Mouse (Mus musculus) intestine, embryonic 14.5 days (tissue): ENCODE results near the gene Sdad1. TPM values are rescaled to one million over a fixed set of nuclear protein-coding genes. Genes with fewer than 3 reads are reported as not detected.
A peak's percentile ranks its signal among the peaks of the same experiment; 100 is the strongest.

Experiments used
- ATAC-seq: fragments of 200-750 bp; cut with Nextera tagmentation; replicated peaks from 2 replicates; pipeline ENCODE4 v1.8.0; 2017; ENCODE audit warnings: low read depth, moderate number of reproducible peaks, moderate TSS enrichment, moderate library complexity; ENCODE audit not compliant: low FRiP score, low TSS enrichment
- DNase-seq: peaks from one replicate; pipeline ENCODE4 v3.0.0-alpha.2; 2018; ENCODE audit warnings: low spot score
- H3K27ac ChIP-seq: fragments of 300-500 bp; sonication (generic); 2 replicates; pipeline ENCODE4 v1.5.1; 2014; ENCODE audit warnings: low read depth, mild to moderate bottlenecking, control low read depth
- H3K27me3 ChIP-seq: fragments of 300-500 bp; sonication (generic); replicated peaks from 2 replicates; pipeline ENCODE4 v1.6.1; 2014; ENCODE audit warnings: low read length, control low read depth; ENCODE audit not compliant: control insufficient read depth, insufficient read depth
- H3K36me3 ChIP-seq: fragments of 300-500 bp; sonication (generic); 2 replicates; pipeline ENCODE4 v1.6.1; 2014; ENCODE audit warnings: low read length, control low read depth; ENCODE audit not compliant: control insufficient read depth, insufficient read depth
- H3K4me1 ChIP-seq: fragments of 300-500 bp; sonication (generic); replicated peaks from 2 replicates; pipeline ENCODE4 v1.6.1; 2014; ENCODE audit warnings: low read length, control low read depth, mixed read lengths; ENCODE audit not compliant: control insufficient read depth, insufficient read depth
- H3K4me2 ChIP-seq: fragments of 300-500 bp; sonication (generic); 2 replicates; pipeline ENCODE4 v1.6.1; 2014; ENCODE audit warnings: low read length
- H3K4me3 ChIP-seq: fragments of 300-500 bp; sonication (generic); 2 replicates; pipeline ENCODE4 v1.5.1; 2014; ENCODE audit warnings: low read depth, low read length, control low read depth, mixed read lengths
- H3K9ac ChIP-seq: fragments of 300-500 bp; sonication (generic); 2 replicates; pipeline ENCODE4 v1.6.1; 2014; ENCODE audit warnings: mild to moderate bottlenecking, low read length
- H3K9me3 ChIP-seq: fragments of 300-500 bp; sonication (generic); 2 replicates; pipeline ENCODE4 v1.6.1; 2016; ENCODE audit warnings: low read length, control low read depth; ENCODE audit not compliant: control insufficient read depth
- WGBS: fragments of 180-500 bp; shearing (Covaris S2); extraction: QIAGEN DNeasy Blood & Tissue Kit; methylation state at CpG from one replicate; pipeline ENCODE4 v1.1.7; 2014; 5-methylcytosine and 5-hydroxymethylcytosine counted together
- polyA plus RNA-seq: library from polyadenylated mRNA; unstranded; fragments of >200 nt; fragmentation: Nextera tagmentation; extraction: Ambion mirVana; gene quantifications from 2 replicates; pipeline ENCODE4 v1.2.1, GENCODE M21; 2014

Sdad1 gene
- polyA plus RNA-seq, 1 experiment from 2014 or later, result 47.4 TPM

DNA sequence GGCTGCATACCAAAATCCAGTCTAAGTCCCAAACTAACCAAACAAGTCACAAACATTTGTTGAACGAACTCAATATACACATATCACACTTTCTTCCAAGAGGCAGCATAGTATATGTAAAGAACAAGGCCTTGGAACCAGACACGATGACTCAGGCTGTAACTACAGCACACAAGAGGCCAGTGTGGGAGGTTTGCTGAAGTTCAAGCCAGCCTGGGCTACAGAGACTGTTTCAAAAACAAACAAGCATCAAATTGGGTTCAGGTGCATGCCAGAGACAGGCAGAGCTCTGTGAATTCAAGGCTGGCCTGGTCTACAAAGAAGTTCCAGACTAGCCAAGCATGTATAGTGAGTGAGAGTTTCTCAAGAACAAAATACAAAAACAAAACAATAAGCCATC, 15.8 kb downstream of the Sdad1 start:
- Histone ChIP-seq H3K4me2 (no peak overlapping the region), H3K9me3 (no peaks in the 10 kb centered on the region), H3K27me3 (no peaks in the 10 kb centered on the region), H3K4me3 (no peak overlapping the region), H3K27ac (no peak overlapping the region), H3K4me1 (no peaks in the 10 kb centered on the region), H3K36me3 (peaks cover 87% of the 10 kb centered on the region), H3K9ac (no peak overlapping the region)
- no peak for DNase-seq
- WGBS, result 95% methylated on average over 2 of the region's 2 CpGs
- no peak for ATAC-seq

DNA sequence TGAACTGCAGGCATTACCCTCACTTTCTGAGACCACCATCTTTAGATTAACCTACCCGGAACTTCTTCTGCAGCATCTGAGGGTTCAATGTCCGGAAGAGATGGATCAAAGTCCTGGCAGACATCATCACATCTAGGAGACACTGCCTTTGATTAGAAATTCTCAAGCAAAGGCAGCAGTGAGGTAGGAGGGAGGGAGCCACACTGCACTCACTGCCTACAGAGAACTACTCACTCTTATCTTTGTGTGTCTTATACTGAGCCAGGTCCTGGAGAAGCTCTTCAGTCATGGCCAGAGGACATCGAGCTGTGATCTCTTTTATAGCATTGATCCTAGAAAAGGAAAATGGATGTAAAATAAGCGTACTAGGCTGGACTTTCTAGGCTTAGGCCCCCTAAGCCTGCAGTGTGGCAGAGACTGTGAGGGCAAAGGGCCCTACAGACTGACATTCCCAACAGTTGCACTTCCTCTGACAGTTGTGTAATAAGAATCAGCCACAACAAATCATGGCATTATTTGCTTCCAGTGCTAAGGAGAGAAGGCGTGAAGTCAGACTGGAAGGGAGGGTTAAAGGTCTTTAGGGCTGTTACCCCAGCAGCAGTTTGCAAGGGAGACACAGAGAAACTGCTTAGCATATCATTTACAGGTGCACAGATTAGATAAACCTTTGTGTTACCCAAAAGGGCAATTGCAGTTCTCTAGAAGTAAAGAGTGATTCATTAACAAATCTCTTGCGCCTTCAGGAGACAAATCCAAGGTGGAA, 18.4 kb downstream of the Sdad1 start:
- ATAC-seq (peak; percentile 80), DNase-seq (no peak)
- WGBS, result 79% methylated on average over 6 of the region's 6 CpGs
- no peak overlapping the region for H3K4me2 ChIP-seq
- no peak overlapping the region for H3K27ac ChIP-seq
- H3K27me3 ChIP-seq, result no peaks in the 10 kb centered on the region
- H3K9me3 ChIP-seq, result no peaks in the 10 kb centered on the region
- H3K4me1 ChIP-seq, result no peaks in the 10 kb centered on the region
- H3K9ac ChIP-seq, result no peak overlapping the region
- peaks cover 95% of the 10 kb centered on the region for H3K36me3 ChIP-seq
- no peak overlapping the region for H3K4me3 ChIP-seq

DNA sequence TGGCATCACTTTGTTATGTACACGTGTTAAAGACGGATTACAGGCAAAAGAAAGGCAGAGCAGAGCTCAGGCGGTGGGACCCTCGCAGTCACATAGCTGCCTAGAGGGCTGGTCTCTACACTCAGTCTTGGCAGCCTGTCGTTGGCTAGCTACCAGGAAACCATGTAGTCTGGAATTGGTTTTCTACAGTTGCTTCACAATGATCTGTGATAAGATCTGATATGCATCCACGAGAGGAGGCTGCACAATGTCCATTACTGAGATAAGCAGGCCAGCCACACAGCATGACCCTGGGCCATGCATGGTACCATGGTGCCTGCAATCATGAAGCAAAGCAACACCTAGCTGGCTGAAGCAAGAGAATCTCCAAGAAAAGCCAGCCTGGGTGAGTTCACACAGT, 22.4 kb downstream of the Sdad1 start:
- H3K9me3 ChIP-seq, result no peaks in the 10 kb centered on the region
- H3K27me3 ChIP-seq, result no peaks in the 10 kb centered on the region
- ATAC-seq (no peak), DNase-seq (no peak)
- H3K36me3 ChIP-seq, result peaks cover 86% of the 10 kb centered on the region
- H3K27ac ChIP-seq, result no peak overlapping the region
- no peak overlapping the region for H3K9ac ChIP-seq
- WGBS, result 84% methylated on average over 6 of the region's 6 CpGs
- H3K4me1 ChIP-seq, result 0 out of 2 replicates have a peak, but pooled peaks cover under 1% of the 10 kb centered on the region
- H3K4me3 ChIP-seq, result no peak overlapping the region
- H3K4me2 ChIP-seq, result no peak overlapping the region

DNA sequence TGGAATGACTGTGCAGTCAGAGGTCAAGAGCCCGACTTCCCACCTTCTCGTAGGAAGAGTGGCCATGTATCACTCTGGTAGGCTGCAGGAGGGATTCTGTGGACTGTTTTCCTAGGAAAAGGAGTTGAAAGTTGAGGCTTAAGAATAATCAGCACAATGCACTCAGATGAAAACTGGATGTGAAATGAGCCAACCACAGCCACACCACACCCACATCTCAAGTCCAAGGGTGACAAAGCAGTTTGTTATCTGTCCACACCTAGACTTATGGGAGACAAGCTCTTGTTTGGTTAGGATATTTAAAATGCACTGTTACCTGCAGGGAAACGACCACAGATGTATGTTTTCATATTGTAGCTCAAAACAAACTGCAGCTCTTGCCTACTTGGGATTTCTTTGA, 27.2 kb downstream of the Sdad1 start:
- Histone ChIP-seq H3K27me3 (no peaks in the 10 kb centered on the region), H3K4me2 (no peak overlapping the region), H3K4me3 (no peak overlapping the region), H3K9me3 (no peaks in the 10 kb centered on the region), H3K36me3 (peaks cover 42% of the 10 kb centered on the region), H3K9ac (no peak overlapping the region), H3K27ac (no peak overlapping the region), H3K4me1 (peaks cover 12% of the 10 kb centered on the region)
- no peak for DNase-seq
- no peak for ATAC-seq
- WGBS, result 51% methylated on average over 3 of the region's 3 CpGs

DNA sequence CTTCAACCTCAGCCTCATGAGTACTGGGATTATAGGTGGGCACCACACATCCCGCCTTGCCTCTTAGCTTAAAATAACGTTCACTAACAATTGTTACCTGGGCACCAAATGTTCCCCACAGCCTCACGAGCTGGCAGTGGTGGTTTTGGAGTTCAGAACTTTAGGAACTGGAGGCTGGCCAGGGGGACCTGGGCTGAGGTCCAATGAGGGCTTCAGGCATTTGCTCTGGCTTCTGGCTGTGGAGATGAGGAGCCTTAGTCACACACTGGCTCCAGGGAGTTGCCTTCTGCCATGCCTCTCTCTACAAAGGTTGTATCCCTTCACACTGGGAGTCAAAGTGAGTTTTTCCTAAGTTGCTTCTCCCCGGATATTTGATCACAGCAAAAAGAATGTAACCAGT, 27.7 kb downstream of the Sdad1 start:
- Histone ChIP-seq H3K27ac (no peak overlapping the region), H3K36me3 (peaks cover 37% of the 10 kb centered on the region), H3K9me3 (no peaks in the 10 kb centered on the region), H3K27me3 (no peaks in the 10 kb centered on the region), H3K4me1 (peaks cover 12% of the 10 kb centered on the region), H3K4me2 (no peak overlapping the region), H3K9ac (no peak overlapping the region), H3K4me3 (no peak overlapping the region)
- WGBS, result 79% methylated on average over 4 of the region's 4 CpGs
- DNase-seq (no peak), ATAC-seq (no peak)

DNA sequence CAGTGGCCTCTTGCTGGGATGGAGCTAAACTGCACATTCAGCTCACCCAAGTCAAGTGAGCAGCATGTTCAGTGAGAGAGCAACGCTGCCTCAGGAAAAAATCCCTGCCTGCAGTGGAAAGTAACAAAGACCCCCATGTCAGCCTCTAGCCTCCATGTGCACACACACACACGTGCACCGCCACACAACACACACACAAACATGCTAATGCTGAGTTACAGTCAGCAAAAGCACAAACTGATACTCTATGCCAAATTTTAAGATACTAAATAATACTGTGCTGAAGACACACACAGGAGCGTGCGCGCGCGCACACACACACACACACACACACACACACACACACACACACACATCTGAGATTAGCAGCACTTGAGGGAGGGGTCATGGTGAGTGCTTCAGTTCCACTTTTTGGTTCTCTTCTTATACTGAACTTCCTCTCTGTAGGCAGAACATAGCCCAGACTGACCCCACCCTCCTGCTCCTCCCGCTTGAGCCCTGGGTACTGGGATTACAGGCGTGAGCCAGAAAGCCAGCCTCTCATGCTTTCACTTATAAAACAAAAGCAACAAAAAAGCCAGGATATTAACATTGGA, 31.2 kb downstream of the Sdad1 start:
- no peak overlapping the region for H3K9ac ChIP-seq
- H3K4me3 ChIP-seq, result no peak overlapping the region
- DNase-seq (no peak), ATAC-seq (no peak)
- WGBS, result 79% methylated on average over 10 of the region's 10 CpGs
- H3K9me3 ChIP-seq, result no peaks in the 10 kb centered on the region
- H3K4me1 ChIP-seq, result peaks cover 12% of the 10 kb centered on the region
- H3K36me3 ChIP-seq, result peaks cover 4% of the 10 kb centered on the region; the same call in 1 of the 2 replicates
- no peak overlapping the region for H3K4me2 ChIP-seq
- no peak overlapping the region for H3K27ac ChIP-seq
- H3K27me3 ChIP-seq, result no peaks in the 10 kb centered on the region

GRCm38 (mm10) chr5:92277437-92278394, 32.6 kb downstream of the Sdad1 start, which contains the start of gene Naaa:
Gene Naaa (minus strand): TSS chr5:92278170.
- H3K27me3 ChIP-seq, result no peaks in the 10 kb centered on the region
- H3K4me1 ChIP-seq, result peaks cover 10% of the 10 kb centered on the region
- H3K36me3 ChIP-seq, result no peaks in the 10 kb centered on the region
- H3K9me3 ChIP-seq, result no peaks in the 10 kb centered on the region
- H3K27ac ChIP-seq, result peak within 1 kb of the TSS; percentile 57; the same call in 1 of the 2 replicates
- ATAC-seq (peak; percentile 92), DNase-seq (peak; percentile 90)
- peak within 1 kb of the TSS; percentile 91 for H3K4me2 ChIP-seq
- WGBS, result 3% methylated on average over 54 of the region's 54 CpGs
- H3K9ac ChIP-seq, result peak within 1 kb of the TSS; percentile 55
- peak within 1 kb of the TSS; percentile 73 for H3K4me3 ChIP-seq

DNA sequence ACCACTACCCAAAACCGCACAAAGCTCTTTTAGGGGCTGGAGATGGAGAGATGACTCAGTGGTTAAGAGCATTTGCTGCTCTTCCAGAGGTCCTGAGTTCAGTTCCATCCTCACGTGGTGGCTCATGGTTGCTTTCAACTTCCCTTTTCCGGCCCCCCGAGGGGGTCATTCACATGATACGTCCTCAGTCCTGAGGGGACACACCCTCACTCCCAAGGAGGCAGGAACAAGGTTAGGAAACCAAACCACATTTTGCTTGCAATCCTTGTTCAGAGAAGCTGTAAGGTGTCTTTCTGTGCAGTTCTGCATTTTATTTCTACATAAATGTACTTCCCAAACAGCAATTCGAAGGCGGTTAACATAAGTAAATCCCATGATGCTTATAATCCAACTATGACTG, 39.8 kb downstream of the Sdad1 start:
- H3K27ac ChIP-seq, result no peak overlapping the region
- DNase-seq (no peak), ATAC-seq (no peak)
- H3K4me3 ChIP-seq, result no peak overlapping the region
- H3K27me3 ChIP-seq, result no peaks in the 10 kb centered on the region
- H3K36me3 ChIP-seq, result no peaks in the 10 kb centered on the region
- no peaks in the 10 kb centered on the region for H3K9me3 ChIP-seq
- 88% methylated on average over 7 of the region's 7 CpGs for WGBS
- H3K4me1 ChIP-seq, result no peaks in the 10 kb centered on the region
- H3K4me2 ChIP-seq, result no peak overlapping the region
- H3K9ac ChIP-seq, result no peak overlapping the region
